ENCODE assay signal across 15 mouse cellular contexts in the genomic region with DNA sequence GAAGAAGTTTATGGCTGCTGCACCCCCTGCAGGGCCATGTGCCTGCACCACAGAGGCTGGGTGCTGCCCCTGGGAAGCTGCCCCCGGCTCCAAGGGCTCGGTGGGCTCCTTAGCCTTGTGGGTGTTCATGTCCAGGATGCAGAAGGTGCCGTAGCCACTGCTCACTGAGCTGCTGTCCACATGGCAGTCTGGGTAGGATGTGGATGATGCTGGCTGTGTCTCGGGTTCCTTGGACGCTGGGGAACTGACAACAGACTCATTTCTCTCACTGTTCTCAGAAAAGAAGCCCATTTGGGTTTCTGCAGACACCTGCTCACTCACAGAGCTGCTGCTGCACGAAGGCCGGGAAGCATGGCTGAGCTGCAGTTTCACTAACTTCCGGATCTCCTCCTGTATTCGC.
DNase-seq lines count a peak whose midpoint lies in the region.
"Had no signal": no experiment of that assay in that cellular context is flagged by ENCODE, and none has a peak within 500 bp of the region (broad histone marks: within the 10 kb centered on the region; RNA-seq: fewer than 3 reads in every experiment).

No protein-coding gene starts in this region.

- DNase-seq in cerebellum, adult 11-12 months: peak; percentile 51
- no peak for DNase-seq in cerebellum, postnatal 4 days (ENCODE audit: low spot score in 2 of 2)
- DNase-seq in testis, postnatal 10 days (ENCODE audit: low spot score): peak; percentile 38
- no peak for DNase-seq in testis, postnatal 14 days (ENCODE audit: low spot score)
- peak; percentile 21 to 46 for DNase-seq in cerebellum, postnatal 14 days
- DNase-seq in kidney, adult 18-20 months: no peak
- DNase-seq in urinary bladder, postnatal 36 days (ENCODE audit: low spot score in 2 of 2): no peak
- DNase-seq: adrenal gland, postnatal 10 days; adrenal gland, postnatal 36 days; B cell, adult 2 months; embryo, embryonic 11 days; gastrocnemius, adult 2 months; gastrocnemius, postnatal 14 days; heart, adult 11 months; kidney, adult 8-10 months had no signal

Comparison
In these comparisons a context has a peak if more than half of its experiments do, and no peak if none do; other contexts are left out.
1. DNase-seq: peak in cerebellum, adult 11-12 months (single experiment), testis, postnatal 10 days (single experiment) and cerebellum, postnatal 14 days (2 of 2); none in cerebellum, postnatal 4 days (0 of 2), testis, postnatal 14 days (single experiment), kidney, adult 18-20 months (single experiment) and urinary bladder, postnatal 36 days (0 of 2).